Mouse (Mus musculus) kidney, embryonic 16.5 days (tissue): ENCODE results near the gene Acadsb. TPM values are rescaled to one million over a fixed set of nuclear protein-coding genes. Genes with fewer than 3 reads are reported as not detected.
A peak's percentile ranks its signal among the peaks of the same experiment; 100 is the strongest.
"Not testable (repeated sequence)": the region's sequence is repeated elsewhere in the genome, so short reads cannot be mapped to it uniquely, and the experiment has no call there.

ENCODE experiments used
- ATAC-seq: fragments of 200-750 bp; cut with Nextera tagmentation; 2 replicates; pipeline ENCODE4 v1.8.0; 2017; ENCODE audit warnings: moderate TSS enrichment; ENCODE audit not compliant: low FRiP score, low TSS enrichment
- H3K27ac ChIP-seq: fragments of 300-500 bp; sonication (generic); 2 replicates; pipeline ENCODE4 v1.5.1; 2014; ENCODE audit warnings: low read length
- H3K27me3 ChIP-seq: fragments of 300-500 bp; sonication (generic); 2 replicates; pipeline ENCODE4 v1.6.1; 2014; ENCODE audit warnings: low read length, control low read depth, mixed read lengths; ENCODE audit not compliant: insufficient read depth
- H3K36me3 ChIP-seq: fragments of 300-500 bp; sonication (generic); 2 replicates; pipeline ENCODE4 v1.6.1; 2014; ENCODE audit warnings: low read length, control low read depth, mixed read lengths; ENCODE audit not compliant: insufficient read depth
- H3K4me1 ChIP-seq: fragments of 300-500 bp; sonication (generic); 2 replicates; pipeline ENCODE4 v1.6.1; 2014; ENCODE audit warnings: low read length, control low read depth, mixed read lengths; ENCODE audit not compliant: insufficient read depth
- H3K4me2 ChIP-seq: fragments of 300-500 bp; sonication (generic); replicated peaks from 2 replicates; pipeline ENCODE4 v1.6.1; 2014; ENCODE audit warnings: low read depth, low read length
- H3K4me3 ChIP-seq: fragments of 300-500 bp; sonication (generic); 2 replicates; pipeline ENCODE4 v1.5.1; 2014; ENCODE audit warnings: mild to moderate bottlenecking, low read length
- H3K9ac ChIP-seq: fragments of 300-500 bp; sonication (generic); replicated peaks from 2 replicates; pipeline ENCODE4 v1.6.1; 2014; ENCODE audit warnings: low read length
- H3K9me3 ChIP-seq: fragments of 300-500 bp; sonication (generic); 2 replicates; pipeline ENCODE4 v1.6.1; 2016; ENCODE audit warnings: low read length, control low read depth
- WGBS: fragments of 180-500 bp; shearing (Covaris S2); extraction: QIAGEN DNeasy Blood & Tissue Kit; methylation state at CpG from one replicate; pipeline ENCODE4 v1.1.7; 2014; 5-methylcytosine and 5-hydroxymethylcytosine counted together
- polyA plus RNA-seq: library from polyadenylated mRNA; unstranded; fragments of >200 nt; fragmentation: Nextera tagmentation; extraction: Ambion mirVana; gene quantifications from 2 replicates; pipeline ENCODE4 v1.2.1, GENCODE M21; 2015

Gene Acadsb
- 110 and 115 TPM in 2 replicates for polyA plus RNA-seq

DNA sequence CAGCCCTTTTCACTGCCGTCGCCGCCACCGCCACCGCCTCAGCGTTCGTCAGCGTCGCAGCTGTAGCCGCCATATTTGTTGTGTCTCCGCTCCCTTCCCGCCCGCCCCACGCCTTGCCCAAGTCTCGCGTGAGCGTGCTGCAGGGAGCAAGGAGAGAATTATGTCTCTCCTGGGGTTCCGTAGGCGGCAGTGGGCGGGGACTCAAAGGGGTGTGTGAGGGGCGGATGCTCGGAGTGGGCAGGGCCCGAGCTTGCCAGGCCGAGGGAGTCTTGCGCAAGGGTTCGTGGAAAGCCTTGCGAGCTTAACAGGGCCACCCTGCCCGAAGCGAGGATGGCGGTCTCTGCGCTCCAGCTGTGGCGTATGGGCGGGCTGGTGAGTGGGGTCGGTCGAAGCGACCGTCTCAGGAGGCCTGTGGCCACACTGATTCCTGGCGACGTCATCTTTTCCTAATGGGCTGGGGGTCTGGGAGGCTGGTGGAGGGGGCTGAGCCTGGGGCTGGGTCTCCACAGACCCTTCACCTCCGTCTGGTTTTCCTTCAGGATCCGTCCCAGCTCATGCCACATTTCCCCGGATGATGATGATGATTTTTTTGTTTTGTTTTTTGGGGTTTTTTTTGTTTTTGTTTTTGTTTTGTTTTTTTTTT lies at the start of gene Acadsb, which contains the start of gene Ikzf5:
Gene Acadsb (plus strand): TSS at position 186 of the 643 bp plus-strand sequence.
Gene Ikzf5 (minus strand): TSS at position 106 of the 643 bp plus-strand sequence.
- H3K27ac ChIP-seq, result peak within 1 kb of the TSS; percentile 81
- H3K4me1 ChIP-seq, result peaks cover 25% of the 10 kb centered on the region
- H3K9ac ChIP-seq, result peak within 1 kb of the TSS; percentile 94
- peak within 1 kb of the TSS; percentile 85 for H3K4me3 ChIP-seq
- ATAC-seq, result peak; percentile 97
- H3K9me3 ChIP-seq, result no peaks in the 10 kb centered on the region
- under 1% methylated on average over 42 of the region's 42 CpGs for WGBS
- H3K36me3 ChIP-seq, result no peaks in the 10 kb centered on the region
- peak within 1 kb of the TSS; percentile 71 for H3K4me2 ChIP-seq
- no peaks in the 10 kb centered on the region for H3K27me3 ChIP-seq

DNA sequence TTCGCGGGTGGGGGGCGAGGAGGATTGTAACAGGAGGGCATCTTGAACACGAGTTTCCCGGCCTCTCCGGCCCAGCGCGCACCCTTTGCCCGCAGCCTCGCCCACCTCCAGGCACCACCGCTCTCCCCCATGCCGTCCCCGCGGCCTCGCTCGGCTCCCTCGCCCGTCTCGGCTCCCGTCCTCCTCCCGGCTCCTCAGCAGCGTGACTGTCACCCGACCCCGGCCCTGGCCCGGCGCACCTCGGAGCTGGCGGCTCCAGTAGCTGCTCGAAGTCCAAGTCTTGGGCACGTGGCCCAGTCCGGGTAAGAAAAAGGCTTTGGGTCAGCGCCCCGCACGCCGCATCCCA lies 48.2 kb upstream of the Acadsb start:
- under 1% methylated on average over 34 of the region's 35 CpGs for WGBS
- Histone ChIP-seq H3K36me3 (peaks cover 14% of the 10 kb centered on the region), H3K9ac (peak overlapping the region; percentile 95), H3K4me1 (peaks cover 13% of the 10 kb centered on the region), H3K9me3 (no peaks in the 10 kb centered on the region), H3K4me3 (peak overlapping the region; percentile 88), H3K27me3 (no peaks in the 10 kb centered on the region), H3K4me2 (peak overlapping the region; percentile 78), H3K27ac (peak overlapping the region; percentile 97)
- ATAC-seq, result peak; percentile 88

DNA sequence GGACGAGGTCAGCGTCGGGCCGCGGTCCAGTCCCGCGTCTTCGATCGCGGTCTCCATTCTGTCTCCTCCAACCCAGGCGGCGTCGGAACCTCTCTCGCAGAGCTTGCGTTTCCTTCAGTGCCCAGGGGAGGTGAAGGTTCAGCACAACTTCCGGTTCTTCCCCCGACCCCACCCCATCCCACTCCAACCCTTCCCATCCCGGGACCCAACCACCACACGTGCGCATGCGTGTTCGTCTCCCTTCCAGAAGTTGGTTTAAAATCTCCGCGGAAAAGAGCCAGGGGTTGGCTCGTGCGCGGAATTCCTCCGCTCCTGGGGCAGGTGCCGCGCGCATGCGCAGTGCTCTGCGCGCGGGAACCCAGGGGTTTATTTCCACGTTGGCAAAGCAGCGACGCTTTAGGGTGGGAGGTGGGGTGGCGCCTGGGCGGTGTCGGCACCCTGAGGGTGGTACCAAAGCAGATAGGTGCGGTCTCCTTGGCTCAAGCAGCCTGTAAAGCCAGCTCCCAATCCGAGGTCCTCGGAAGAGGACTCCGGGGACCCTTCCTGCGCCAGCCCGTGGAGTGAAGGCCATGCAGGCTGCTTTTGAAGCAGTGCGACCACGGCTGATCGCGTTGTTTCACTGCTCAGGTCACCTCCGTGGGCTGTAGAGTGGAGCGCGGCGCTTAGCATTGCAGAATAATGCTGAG lies 47.6 kb upstream of the Acadsb start, which contains the start of gene 2310057M21Rik:
Gene 2310057M21Rik (minus strand): TSS at position 145 of the 686 bp plus-strand sequence.
- ATAC-seq, result peak; percentile 97
- Histone ChIP-seq H3K4me2 (peak within 1 kb of the TSS; percentile 78), H3K9me3 (no peaks in the 10 kb centered on the region), H3K27me3 (no peaks in the 10 kb centered on the region), H3K36me3 (peaks cover 10% of the 10 kb centered on the region; the same call in 1 of the 2 replicates), H3K4me1 (peaks cover 13% of the 10 kb centered on the region), H3K9ac (peak within 1 kb of the TSS; percentile 95), H3K4me3 (peak within 1 kb of the TSS; percentile 88), H3K27ac (peak within 1 kb of the TSS; percentile 97)
- WGBS, result under 1% methylated on average over 55 of the region's 55 CpGs

DNA sequence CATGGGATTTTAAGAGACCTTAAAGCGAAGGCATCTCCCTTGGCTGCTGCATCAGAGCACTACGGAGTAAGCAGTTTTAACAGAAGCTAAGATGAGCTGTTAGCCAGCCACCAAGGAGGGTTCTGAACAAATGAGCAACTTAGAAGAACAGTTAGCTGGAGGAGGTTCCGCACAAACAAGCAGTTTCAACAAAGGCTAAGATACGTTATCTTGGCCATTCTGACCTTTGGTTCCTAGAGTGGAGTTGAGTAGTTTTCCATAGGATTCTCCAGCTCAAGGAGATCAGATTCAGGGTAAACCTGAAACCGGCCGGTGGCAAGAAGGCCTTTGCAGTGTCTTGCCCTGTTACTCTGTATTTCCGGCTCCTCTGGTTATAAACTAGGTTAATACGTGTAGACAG lies 46.3 kb upstream of the Acadsb start:
- Histone ChIP-seq H3K27ac (no peak overlapping the region), H3K4me1 (peaks cover 13% of the 10 kb centered on the region), H3K27me3 (no peaks in the 10 kb centered on the region), H3K4me2 (no peak overlapping the region), H3K9me3 (no peaks in the 10 kb centered on the region), H3K36me3 (no peaks in the 10 kb centered on the region), H3K9ac (no peak overlapping the region), H3K4me3 (no peak overlapping the region)
- 63% methylated on average over 8 of the region's 8 CpGs for WGBS
- ATAC-seq, result no peak

DNA sequence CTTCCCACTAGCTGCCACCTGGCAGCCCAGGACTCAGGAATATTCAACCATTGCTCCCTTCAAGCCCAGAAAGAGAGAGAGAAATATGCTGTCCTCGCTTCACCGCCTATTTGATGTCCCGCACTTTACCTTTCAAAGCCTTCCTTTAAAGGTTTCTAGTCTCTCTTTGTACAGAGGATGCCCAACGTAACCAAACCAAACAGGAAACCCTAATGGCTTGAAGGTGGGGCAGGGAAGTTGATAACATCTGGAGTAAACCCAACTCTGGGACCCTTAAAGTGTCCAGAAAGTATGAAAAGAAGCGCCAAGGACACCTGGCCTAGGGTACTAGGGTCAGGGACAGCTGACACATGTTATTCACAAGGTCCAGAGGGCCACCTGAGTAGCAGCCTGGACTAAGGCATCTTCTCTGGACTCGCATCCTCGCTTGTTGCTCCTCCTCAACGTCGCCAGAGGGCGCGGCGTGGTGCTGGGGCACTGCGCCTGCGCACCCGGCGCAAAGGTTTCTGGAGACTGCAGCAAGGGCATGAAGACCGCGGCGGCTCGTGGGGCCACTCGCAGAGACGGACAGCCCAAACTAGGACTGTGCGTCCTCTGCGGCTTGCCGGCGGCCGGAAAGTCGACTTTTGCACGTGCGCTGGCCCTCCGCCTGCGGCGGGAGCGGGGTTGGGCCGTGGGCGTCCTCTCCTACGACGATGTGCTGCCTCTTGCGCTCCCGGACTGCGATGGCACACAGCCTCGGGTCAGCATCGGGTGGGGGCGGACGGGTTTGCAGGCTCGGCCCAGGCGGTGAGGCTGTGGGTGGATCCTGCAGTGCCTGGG lies 39.5 kb upstream of the Acadsb start, which contains the start of gene Pstk:
Gene Pstk (plus strand): TSS at position 494 of the 822 bp plus-strand sequence.
- peaks cover 8% of the 10 kb centered on the region for H3K4me1 ChIP-seq
- peak within 1 kb of the TSS; percentile 59 for H3K4me2 ChIP-seq
- no peaks in the 10 kb centered on the region; the same call in 1 of the 2 replicates for H3K36me3 ChIP-seq
- peak; percentile 97 for ATAC-seq
- H3K9ac ChIP-seq, result peak within 1 kb of the TSS; percentile 94
- H3K27ac ChIP-seq, result peak within 1 kb of the TSS; percentile 96
- no peaks in the 10 kb centered on the region for H3K27me3 ChIP-seq
- WGBS, result 6% methylated on average over 47 of the region's 47 CpGs
- H3K9me3 ChIP-seq, result no peaks in the 10 kb centered on the region
- H3K4me3 ChIP-seq, result peak within 1 kb of the TSS; percentile 75

DNA sequence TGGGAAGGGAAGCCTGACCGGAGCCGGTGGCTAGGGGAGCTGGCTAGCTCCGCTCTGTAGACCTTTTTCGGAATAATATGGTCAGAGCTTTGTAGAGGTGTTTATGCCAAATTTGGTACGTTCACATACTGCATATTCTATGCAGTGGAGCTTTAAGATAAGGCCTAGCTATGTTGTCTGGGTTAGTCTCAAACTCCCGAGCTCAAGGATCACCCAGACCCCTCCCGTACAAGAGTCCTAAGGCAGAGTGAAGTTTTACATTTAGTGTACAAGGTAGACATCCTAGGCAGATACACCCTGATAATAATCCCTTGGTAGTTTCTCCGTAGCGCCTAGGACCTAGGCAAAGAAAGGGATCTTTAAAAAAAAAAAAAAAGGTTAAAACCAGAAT lies 38.9 kb upstream of the Acadsb start:
- peaks cover 8% of the 10 kb centered on the region for H3K4me1 ChIP-seq
- peak overlapping the region; percentile 59 for H3K4me2 ChIP-seq
- H3K27ac ChIP-seq, result peak overlapping the region; percentile 96
- no peaks in the 10 kb centered on the region for H3K9me3 ChIP-seq
- H3K4me3 ChIP-seq, result peak overlapping the region; percentile 75
- no peaks in the 10 kb centered on the region; the same call in 1 of the 2 replicates for H3K36me3 ChIP-seq
- 11% methylated on average over 9 of the region's 9 CpGs for WGBS
- peak overlapping the region; percentile 94 for H3K9ac ChIP-seq
- ATAC-seq, result no peak; the same call in 1 of the 2 replicates
- no peaks in the 10 kb centered on the region for H3K27me3 ChIP-seq

DNA sequence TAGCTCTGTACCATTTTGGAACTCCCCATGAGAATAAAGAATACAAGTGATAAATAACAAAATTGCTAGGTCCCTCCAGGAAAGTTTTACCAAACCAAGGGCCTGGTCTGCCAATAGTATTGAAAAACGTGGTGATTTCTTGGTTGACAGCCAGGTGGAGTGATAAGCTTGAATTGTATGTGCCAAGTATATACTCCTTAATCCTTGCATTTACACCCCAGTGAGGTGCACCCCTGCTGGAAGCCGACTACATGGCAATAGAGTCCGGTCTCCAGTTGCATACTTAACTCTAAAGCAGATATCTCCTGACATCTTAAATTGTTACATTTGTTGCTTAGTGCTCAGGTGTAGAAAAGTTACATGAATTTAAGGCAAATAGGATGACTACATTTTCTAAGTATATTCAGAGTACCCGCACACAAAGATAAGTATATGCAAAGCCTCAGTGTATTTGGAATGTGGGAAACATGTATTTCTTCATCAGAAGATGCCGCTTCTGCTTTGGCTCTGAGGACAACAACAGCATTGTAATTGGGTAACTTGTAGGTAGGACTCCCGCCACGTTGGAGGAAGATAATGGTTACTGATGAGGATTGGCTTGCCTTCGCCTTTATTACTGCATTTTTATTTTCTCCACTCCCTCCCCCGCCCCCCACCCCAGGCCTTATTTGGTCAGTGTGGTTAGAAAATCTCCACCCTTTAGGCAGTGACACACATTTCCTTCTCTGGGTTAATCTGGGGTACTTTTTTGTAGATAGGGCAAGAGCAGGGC lies 38.3 kb upstream of the Acadsb start:
- WGBS, result 70% methylated on average over 9 of the region's 9 CpGs
- Histone ChIP-seq H3K9me3 (no peaks in the 10 kb centered on the region), H3K27ac (no peak overlapping the region), H3K4me2 (peak overlapping the region; percentile 59), H3K27me3 (no peaks in the 10 kb centered on the region), H3K9ac (peak overlapping the region; percentile 94), H3K4me3 (peak overlapping the region; percentile 75), H3K36me3 (no peaks in the 10 kb centered on the region; the same call in 1 of the 2 replicates), H3K4me1 (peaks cover 8% of the 10 kb centered on the region)
- no peak for ATAC-seq

DNA sequence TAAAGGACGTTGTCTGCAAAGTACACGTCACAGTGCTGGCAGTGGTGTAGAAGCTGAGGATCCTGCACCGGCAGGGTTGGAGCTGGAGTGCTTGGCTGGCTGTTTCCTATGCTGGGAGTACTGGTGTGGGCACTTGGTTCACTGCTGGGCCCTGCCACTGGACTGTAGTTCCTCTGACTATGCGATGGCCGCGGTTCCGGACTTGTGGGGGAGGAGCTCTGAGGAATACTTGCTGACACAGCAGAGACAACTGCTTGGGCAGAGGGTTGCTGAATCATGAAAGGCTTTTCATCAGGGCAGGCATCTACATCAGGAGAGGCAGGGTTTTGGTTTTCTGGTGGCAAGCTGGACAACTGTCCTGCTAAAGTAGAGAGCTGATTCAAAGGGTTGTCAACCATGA lies 18.6 kb upstream of the Acadsb start:
- H3K36me3 ChIP-seq, result peaks cover 19% of the 10 kb centered on the region; the same call in 1 of the 2 replicates
- not testable (repeated sequence) for H3K4me3 ChIP-seq

More for the DNA sequence above, 18.6 kb upstream of the Acadsb start:
- 83% methylated on average over 6 of the region's 7 CpGs for WGBS
- H3K27me3 ChIP-seq, H3K4me2 ChIP-seq, H3K4me1 ChIP-seq, ATAC-seq, H3K27ac ChIP-seq, H3K9ac ChIP-seq, H3K9me3 ChIP-seq: not testable (repeated sequence)
